Mouse (Mus musculus): ENCODE measurements around the gene Pnkd. TPM values are rescaled to one million over a fixed set of nuclear protein-coding genes. Genes with fewer than 3 reads are reported as not detected.

The Pnkd gene
- total RNA-seq (2023; ENCODE audit: inconsistent age), result 17.8 to 25.0 TPM (median 21.2 TPM) in 4 replicates

DNA sequence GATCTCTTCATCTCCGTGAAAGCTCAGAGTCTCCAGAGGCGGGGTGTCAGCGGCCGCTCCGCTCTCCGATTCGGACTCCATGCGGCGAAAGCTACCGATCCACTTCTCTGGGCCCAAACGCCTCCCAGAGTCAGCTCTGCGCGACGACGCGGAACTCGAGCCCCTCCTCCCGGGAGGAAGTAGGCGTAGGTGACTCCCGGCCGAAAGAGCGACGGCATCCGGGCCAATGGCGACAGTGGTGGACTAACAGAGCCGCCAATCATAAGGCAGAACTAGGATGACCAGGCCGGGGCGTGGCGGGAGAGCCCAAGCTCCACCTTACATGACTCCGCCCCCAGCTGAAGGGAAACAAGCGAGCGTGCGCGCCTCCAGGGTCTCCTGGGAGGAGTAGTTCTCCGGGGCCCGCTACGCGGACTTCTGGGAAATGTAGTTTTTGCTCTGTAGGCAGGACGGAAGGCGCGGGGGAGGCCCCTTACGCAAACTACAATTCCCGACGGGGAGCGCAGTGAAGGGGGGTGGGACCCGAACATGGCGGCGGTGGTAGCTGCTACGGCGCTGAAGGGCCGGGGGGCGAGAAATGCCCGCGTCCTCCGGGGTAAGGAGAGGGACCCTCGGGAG lies at the start of gene Pnkd, which contains the start of gene Aamp:
Pnkd (plus strand) TSS at position 388 of the 618 bp plus-strand sequence.
Aamp (minus strand) TSS at position 196 of the 618 bp plus-strand sequence.

DNA sequence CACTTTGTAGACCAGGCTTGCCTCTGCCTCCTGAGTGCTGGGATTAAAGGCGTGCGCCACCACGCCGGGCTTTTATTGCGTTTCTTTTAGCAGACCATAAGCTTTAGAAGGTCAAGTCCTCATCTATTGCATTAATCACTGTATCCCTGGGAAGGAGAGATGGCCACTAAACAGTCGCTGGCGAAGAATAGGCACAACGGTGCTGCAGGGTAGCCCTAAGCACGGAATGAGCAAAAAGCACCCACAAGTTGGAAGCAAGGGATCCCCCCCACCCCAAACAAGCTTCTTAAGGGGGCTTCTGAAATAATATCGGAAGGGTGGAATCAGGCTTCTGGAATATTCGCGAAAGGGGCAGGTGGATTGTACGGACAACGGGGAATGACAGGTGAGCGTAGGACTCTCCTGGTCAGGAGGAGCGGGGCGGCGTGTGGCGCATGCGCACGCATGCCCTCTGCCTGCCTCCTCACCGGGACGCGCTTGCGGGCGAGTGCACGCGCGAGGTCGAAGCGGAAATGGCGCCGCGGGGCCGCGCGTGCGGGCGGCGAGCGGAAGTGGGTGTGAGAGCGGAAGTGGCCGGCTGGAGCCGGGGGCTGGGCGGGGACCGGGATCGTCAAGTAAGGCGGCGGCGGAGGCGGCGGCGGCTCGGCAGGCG lies 48.7 kb upstream of the Pnkd start, which contains the start of gene Arpc2:
Arpc2 (plus strand) TSS at position 147 of the 652 bp plus-strand sequence.

DNA sequence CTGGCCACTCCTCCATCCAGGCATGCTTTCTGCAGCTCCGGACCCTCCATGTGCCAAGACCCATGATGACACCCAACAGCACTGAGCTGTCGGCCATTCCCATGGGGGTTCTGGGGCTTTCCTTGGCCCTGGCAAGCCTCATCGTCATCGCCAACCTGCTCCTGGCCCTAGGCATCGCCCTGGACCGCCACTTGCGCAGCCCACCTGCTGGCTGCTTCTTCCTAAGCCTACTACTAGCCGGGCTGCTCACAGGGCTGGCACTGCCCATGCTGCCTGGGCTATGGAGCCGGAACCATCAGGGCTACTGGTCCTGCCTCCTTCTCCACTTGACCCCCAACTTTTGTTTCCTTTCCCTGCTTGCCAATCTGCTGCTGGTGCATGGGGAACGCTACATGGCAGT lies 6.2 kb upstream of the Pnkd start, which contains the start of gene Gpbar1:
Gpbar1 (plus strand) TSS at position 13 of the 400 bp plus-strand sequence.

DNA sequence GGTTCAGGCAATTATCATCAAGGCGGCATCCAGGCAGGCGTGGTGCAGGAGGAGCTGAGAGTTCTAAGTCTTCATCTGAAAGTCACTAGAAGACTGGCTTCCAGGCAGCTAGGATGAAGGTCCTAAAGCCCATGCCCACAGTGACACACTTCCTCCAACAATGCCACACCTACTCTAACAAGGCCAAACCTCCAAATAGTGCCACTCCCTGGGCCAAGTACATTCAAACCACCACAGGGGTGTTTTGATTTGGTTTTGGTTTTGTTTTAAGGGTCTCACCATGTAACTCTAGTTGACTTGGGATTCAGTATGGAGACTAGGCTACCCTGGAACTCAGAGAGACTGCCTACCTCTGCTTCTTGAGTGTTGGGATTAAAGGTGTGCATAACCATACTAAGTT lies 20.8 kb downstream of the Pnkd start, which contains the start of gene Tmbim1:
Tmbim1 (minus strand) TSS at position 101 of the 400 bp plus-strand sequence.

DNA sequence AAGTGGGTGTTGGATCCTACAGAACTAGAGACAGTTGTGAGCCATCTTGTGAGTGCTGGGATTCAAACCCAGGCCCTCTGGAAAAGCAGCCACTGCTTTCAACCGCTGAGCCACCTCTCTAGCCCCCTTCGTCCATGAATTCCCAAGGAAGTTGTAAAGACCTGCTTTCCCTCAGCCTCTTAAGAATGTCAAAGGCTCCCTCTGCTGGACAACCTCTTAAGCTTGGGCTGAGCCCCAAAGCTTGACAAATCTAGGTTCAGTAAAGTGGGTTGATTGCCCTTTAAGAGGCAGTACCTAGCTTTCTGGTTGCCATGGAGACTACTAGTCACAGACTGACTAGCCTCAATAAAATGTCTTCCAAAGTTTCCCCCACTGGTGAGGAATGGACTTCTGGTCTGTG lies 77.1 kb downstream of the Pnkd start, which contains the start of gene Catip:
Catip (plus strand) TSS at position 297 of the 400 bp plus-strand sequence.

DNA sequence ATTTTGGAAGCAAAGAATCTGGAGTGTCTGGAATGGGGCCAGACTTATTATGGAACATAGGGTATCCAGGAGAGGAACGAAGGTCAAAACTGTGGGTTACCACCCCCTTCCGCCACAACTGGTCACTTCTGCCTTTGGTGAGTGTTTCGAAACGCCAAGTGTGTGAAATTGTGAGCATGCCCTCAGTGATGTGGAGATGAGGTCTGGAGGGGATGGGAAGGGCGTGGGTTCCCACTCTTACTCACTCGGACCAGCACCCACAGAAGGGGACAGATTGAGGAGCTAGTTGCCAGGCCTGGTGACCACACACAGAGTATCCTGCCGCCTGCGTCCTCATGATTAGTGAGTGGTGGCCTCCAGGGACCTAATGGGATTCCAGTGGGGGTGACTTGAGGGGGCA lies 90.2 kb downstream of the Pnkd start, which contains the start of gene Slc11a1:
Slc11a1 (plus strand) TSS at position 216 of the 400 bp plus-strand sequence.

DNA sequence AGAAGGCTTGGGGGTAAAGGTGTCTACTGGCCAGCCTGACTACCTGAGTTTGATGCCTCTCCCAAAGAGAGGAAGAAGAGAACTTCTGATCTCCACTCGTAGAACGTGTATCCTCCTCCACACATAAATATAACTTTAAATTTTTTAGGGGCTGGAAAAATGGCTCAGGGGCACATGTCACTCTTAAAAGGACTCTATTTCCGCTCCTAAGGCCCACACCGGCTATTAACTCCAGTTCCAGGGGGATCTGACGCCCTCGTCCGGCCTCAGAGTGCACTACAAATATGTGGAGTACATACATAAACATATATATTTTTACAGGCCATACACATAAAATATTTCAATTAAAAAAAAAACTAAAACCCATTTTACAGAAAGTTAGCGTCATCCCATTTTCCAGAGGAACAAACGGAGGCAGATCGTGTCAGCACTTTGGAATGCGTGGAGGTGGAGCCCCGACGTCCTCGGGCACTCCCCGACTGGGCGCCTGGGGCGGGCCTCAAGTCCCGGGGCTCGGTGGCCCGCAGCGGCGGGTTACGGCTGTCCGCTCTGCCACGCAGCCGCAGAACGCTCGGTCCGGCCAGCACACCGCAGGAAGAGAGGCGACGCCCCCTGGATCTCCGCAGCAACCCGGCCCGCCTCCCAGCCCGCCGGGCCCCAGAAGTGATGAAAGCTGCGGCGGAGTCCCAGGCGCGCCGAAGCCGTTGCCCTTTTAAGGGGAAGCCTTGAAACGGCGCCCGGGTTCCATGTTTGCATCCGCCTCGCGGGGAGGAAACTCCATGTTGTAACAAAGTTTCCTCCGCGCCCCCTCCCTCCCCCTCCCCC lies 106.4 kb downstream of the Pnkd start, which contains the start of gene Ctdsp1:
Ctdsp1 (plus strand) TSS at position 586 of the 825 bp plus-strand sequence.

Other genes starting within 250 kb of the Pnkd start
- 3.8 to 6.9 TPM (median 5.7 TPM) in 4 replicates for gene Tns1, start 160.5 kb upstream of the Pnkd start, total RNA-seq (2023; ENCODE audit: inconsistent age)
- gene Rufy4, start 159.4 kb upstream of the Pnkd start, total RNA-seq (2023; ENCODE audit: inconsistent age), result 0.22 TPM in 1 of 4 replicates, not detected in the others
- 0.15 TPM in 1 of 4 replicates, not detected in the others for gene Cxcr2, start 130.9 kb upstream of the Pnkd start, total RNA-seq (2023; ENCODE audit: inconsistent age)
- not detected in 4 replicates for gene Cxcr1, start 90.3 kb upstream of the Pnkd start, total RNA-seq (2023; ENCODE audit: inconsistent age)
- gene Arpc2, start 48.8 kb upstream of the Pnkd start, total RNA-seq (2023; ENCODE audit: inconsistent age), result 412 to 422 TPM (median 418 TPM) in 4 replicates
- gene Gpbar1, start 6.4 kb upstream of the Pnkd start, total RNA-seq (2023; ENCODE audit: inconsistent age), result 1.2 to 2.0 TPM (median 1.5 TPM) in 4 replicates
- gene Aamp, start 192 bp upstream of the Pnkd start, total RNA-seq (2023; ENCODE audit: inconsistent age), result 110 to 122 TPM (median 111 TPM) in 4 replicates
- gene Tmbim1, start 20.7 kb downstream of the Pnkd start, total RNA-seq (2023; ENCODE audit: inconsistent age), result 3.2 to 4.3 TPM (median 3.7 TPM) in 4 replicates
- gene Catip, start 77.2 kb downstream of the Pnkd start, total RNA-seq (2023; ENCODE audit: inconsistent age), result not detected in 4 replicates
- gene Slc11a1, start 90.3 kb downstream of the Pnkd start, total RNA-seq (2023; ENCODE audit: inconsistent age), result 4.9 to 8.1 TPM (median 5.6 TPM) in 4 replicates
- 105 to 110 TPM (median 108 TPM) in 4 replicates for gene Ctdsp1, start 106.6 kb downstream of the Pnkd start, total RNA-seq (2023; ENCODE audit: inconsistent age)
- gene Vil1, start 124.4 kb downstream of the Pnkd start, total RNA-seq (2023; ENCODE audit: inconsistent age), result 0.32 to 0.54 TPM in 2 of 4 replicates, not detected in the others
- 27.1 to 30.2 TPM (median 28.5 TPM) in 4 replicates for gene Cnot9, start 221.1 kb downstream of the Pnkd start, total RNA-seq (2023; ENCODE audit: inconsistent age)

All from B cell, adult (primary cell).